9 mouse cellular contexts compared by ENCODE assay signal in the genomic region with DNA sequence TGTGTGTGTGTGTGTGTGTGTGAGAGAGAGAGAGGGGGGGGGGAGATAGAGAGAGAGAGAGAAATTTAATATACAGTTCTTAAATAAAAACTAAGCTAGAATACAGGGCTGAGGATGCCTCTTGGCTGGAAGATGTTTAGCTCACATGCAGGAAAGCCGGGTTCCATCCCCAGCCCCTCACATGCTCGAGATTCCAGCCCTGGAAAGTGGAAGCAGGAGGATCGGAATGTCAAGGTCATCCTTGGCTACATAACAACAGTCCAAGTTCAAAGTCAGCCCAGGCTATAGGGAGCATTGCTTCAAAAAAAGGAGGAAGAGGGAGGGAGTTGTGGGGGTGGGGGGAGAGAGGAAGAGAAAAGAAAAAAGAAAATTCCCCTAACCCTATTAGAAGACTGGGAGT. TPM values are rescaled to one million over a fixed set of nuclear protein-coding genes. Genes with fewer than 3 reads are reported as not detected.
"Had no signal": no experiment of that assay in that cellular context is flagged by ENCODE, and none has a peak within 500 bp of the region (broad histone marks: within the 10 kb centered on the region; RNA-seq: fewer than 3 reads in every experiment).

No protein-coding gene starts in this region.

- H3K27me3 ChIP-seq: limb, embryonic 15.5 days; stomach, embryonic 15.5 days had no signal

- H3K4me3 ChIP-seq: kidney, embryonic 15.5 days; left cerebral cortex, adult 2 months; limb, embryonic 15.5 days; megakaryocyte, embryonic 14.5 days; midbrain, embryonic 13.5 days; stomach, embryonic 15.5 days had no signal

- H3K9me3 ChIP-seq: kidney, embryonic 15.5 days; limb, embryonic 15.5 days; megakaryocyte, embryonic 14.5 days; midbrain, embryonic 13.5 days; stomach, embryonic 15.5 days had no signal

- H3K36me3 ChIP-seq: kidney, embryonic 15.5 days; limb, embryonic 15.5 days; midbrain, embryonic 13.5 days; stomach, embryonic 15.5 days had no signal

- H3K4me2 ChIP-seq: kidney, embryonic 15.5 days; limb, embryonic 15.5 days; midbrain, embryonic 13.5 days; stomach, embryonic 15.5 days had no signal

- ATAC-seq: midbrain, embryonic 13.5 days had no signal

- H3K4me1 ChIP-seq: kidney, embryonic 15.5 days; limb, embryonic 15.5 days; megakaryocyte, embryonic 14.5 days; midbrain, embryonic 13.5 days; stomach, embryonic 15.5 days had no signal

- H3K27ac ChIP-seq: kidney, embryonic 15.5 days; left cerebral cortex, adult 2 months; limb, embryonic 15.5 days; liver, embryonic 14.5 days; macrophage; midbrain, embryonic 13.5 days; stomach, embryonic 15.5 days had no signal

- H3K9ac ChIP-seq: kidney, embryonic 15.5 days; limb, embryonic 15.5 days; liver, embryonic 14.5 days; midbrain, embryonic 13.5 days; stomach, embryonic 15.5 days had no signal

RNA-seq across cellular contexts. Expression of a gene that starts 55.1 kb away (rescaled TPM):
- polyA plus RNA-seq: liver, embryonic 14.5 days; macrophage; spleen, adult 2 months had no signal
